Mouse (Mus musculus) thymus, postnatal 10 days (tissue): ENCODE data around the gene Rbm6.
A peak's percentile ranks its signal among the peaks of the same experiment; 100 is the strongest.

Experiments used
- DNase-seq, 2 experiments: peaks; one replicate each; pipeline ENCODE4 v3.0.0; 2021; ENCODE audit warnings: low spot score in 2 of 2

Gene Rbm6

GRCm38 (mm10) chr9:107880411-107880810 lies 7.4 kb upstream of the Rbm6 start:
- DNase-seq, result no peak

- DNase-seq, result peak; percentile 90 to 93
These were observed 513 bp downstream of the Rbm6 start for GRCm38 (mm10) chr9:107872350-107873098.

- no peak for DNase-seq
These were observed 7.0 kb downstream of the Rbm6 start for GRCm38 (mm10) chr9:107866081-107866480.

GRCm38 (mm10) chr9:107864493-107864892 lies 8.5 kb downstream of the Rbm6 start:
- no peak for DNase-seq

GRCm38 (mm10) chr9:107858343-107858742 lies 14.7 kb downstream of the Rbm6 start:
- DNase-seq, result no peak

GRCm38 (mm10) chr9:107848922-107849321 lies 24.1 kb downstream of the Rbm6 start:
- DNase-seq, result no peak

- no peak for DNase-seq
These were observed 30.3 kb downstream of the Rbm6 start for GRCm38 (mm10) chr9:107842709-107843108.

GRCm38 (mm10) chr9:107838869-107839268 lies 34.2 kb downstream of the Rbm6 start:
- no peak for DNase-seq

GRCm38 (mm10) chr9:107833826-107834225 lies 39.2 kb downstream of the Rbm6 start:
- no peak for DNase-seq

- DNase-seq, result no peak
These were observed 41.3 kb downstream of the Rbm6 start for GRCm38 (mm10) chr9:107831765-107832164.

- no peak for DNase-seq
These were observed 60.9 kb downstream of the Rbm6 start for GRCm38 (mm10) chr9:107812132-107812531.

- DNase-seq, result no peak
These were observed 62.1 kb downstream of the Rbm6 start for GRCm38 (mm10) chr9:107810985-107811384.

- DNase-seq, result no peak
These were observed 81.3 kb downstream of the Rbm6 start for GRCm38 (mm10) chr9:107791714-107792113.

GRCm38 (mm10) chr9:107782536-107783203 lies 90.4 kb downstream of the Rbm6 start:
- no peak for DNase-seq

GRCm38 (mm10) chr9:107776809-107777208 lies 96.2 kb downstream of the Rbm6 start:
- DNase-seq, result no peak

GRCm38 (mm10) chr9:107774411-107774810 lies 98.6 kb downstream of the Rbm6 start:
- no peak for DNase-seq

GRCm38 (mm10) chr9:107771782-107772181 lies 101.3 kb downstream of the Rbm6 start:
- DNase-seq, result no peak

- peak; percentile 93 for DNase-seq
These were observed 102.4 kb downstream of the Rbm6 start, which contains the start of gene Rbm5 for GRCm38 (mm10) chr9:107770374-107771290. Gene Rbm5, minus strand, starts transcription at chr9:107770996.

- DNase-seq, result no peak
These were observed 103.0 kb downstream of the Rbm6 start for GRCm38 (mm10) chr9:107770037-107770373.

- DNase-seq, result no peak
These were observed 103.5 kb downstream of the Rbm6 start for GRCm38 (mm10) chr9:107769445-107770000.

GRCm38 (mm10) chr9:107768851-107769250 lies 104.2 kb downstream of the Rbm6 start:
- no peak for DNase-seq

- no peak for DNase-seq
These were observed 113.4 kb downstream of the Rbm6 start for GRCm38 (mm10) chr9:107759593-107759992.
